Mouse (Mus musculus) retina, embryonic 14.5 days (tissue): ENCODE data around the gene Zfand5.

Experiments
- DNase-seq: peaks from one replicate; pipeline ENCODE4 v3.0.0-alpha.2; 2015; ENCODE audit warnings: low spot score

Zfand5 gene

GRCm38 (mm10) chr19:21329770-21330169 lies 57.7 kb downstream of the Zfand5 start:
- DNase-seq: no peak

GRCm38 (mm10) chr19:21330305-21331115 lies 58.4 kb downstream of the Zfand5 start:
- DNase-seq: no peak

GRCm38 (mm10) chr19:21331621-21332155 lies 59.6 kb downstream of the Zfand5 start:
- DNase-seq: no peak
